Mouse (Mus musculus) hindbrain, postnatal 0 days (tissue): ENCODE data around the gene Lrfn1. TPM values are rescaled to one million over a fixed set of nuclear protein-coding genes. Genes with fewer than 3 reads are reported as not detected.

Experiments used
- ATAC-seq: fragments of 200-750 bp; cut with Nextera tagmentation; 2 replicates; pipeline ENCODE4 v1.8.0; 2017; ENCODE audit warnings: mild to moderate bottlenecking, moderate TSS enrichment, moderate library complexity
- DNase-seq: peaks from one replicate; pipeline ENCODE4 v3.0.0-alpha.2; 2015; ENCODE audit warnings: low spot score
- H3K27ac ChIP-seq: fragments of 300-500 bp; sonication (generic); 2 replicates; pipeline ENCODE4 v1.5.1; 2014; ENCODE audit warnings: mild to moderate bottlenecking
- H3K27me3 ChIP-seq: fragments of 300-500 bp; sonication (generic); 2 replicates; pipeline ENCODE4 v1.6.1; 2014; ENCODE audit warnings: low read length, mixed read lengths; ENCODE audit not compliant: insufficient read depth
- H3K36me3 ChIP-seq: fragments of 300-500 bp; sonication (generic); 2 replicates; pipeline ENCODE4 v1.6.1; 2014; ENCODE audit warnings: low read length, mixed read lengths; ENCODE audit not compliant: insufficient read depth
- H3K4me1 ChIP-seq: fragments of 300-500 bp; sonication (generic); 2 replicates; pipeline ENCODE4 v1.6.1; 2014; ENCODE audit warnings: antibody characterized with exemption, low read length, mixed read lengths; ENCODE audit not compliant: insufficient read depth
- H3K4me2 ChIP-seq: fragments of 300-500 bp; sonication (generic); 2 replicates; pipeline ENCODE4 v1.6.1; 2014; ENCODE audit warnings: low read depth, mild to moderate bottlenecking, low read length, moderate library complexity, mixed read lengths
- H3K4me3 ChIP-seq: fragments of 300-500 bp; sonication (generic); 2 replicates; pipeline ENCODE4 v1.5.1; 2014; ENCODE audit warnings: low read length
- H3K9ac ChIP-seq: fragments of 300-500 bp; sonication (generic); replicated peaks from 2 replicates; pipeline ENCODE4 v1.6.1; 2014; ENCODE audit warnings: mild to moderate bottlenecking, low read length, moderate library complexity, mixed read lengths
- H3K9me3 ChIP-seq: fragments of 300-500 bp; sonication (generic); 2 replicates; pipeline ENCODE4 v1.6.1; 2016; ENCODE audit warnings: low read length, mixed read lengths
- CTCF ChIP-seq: IDR thresholded peaks from 2 replicates; pipeline ENCODE4 v1.5.1; 2016; ENCODE audit warnings: antibody characterized with exemption, control low read depth, low read depth
- WGBS: fragments of 180-500 bp; shearing (Covaris S2); extraction: QIAGEN DNeasy Blood & Tissue Kit; methylation state at CpG from one replicate; pipeline ENCODE4 v1.1.7; 2014; 5-methylcytosine and 5-hydroxymethylcytosine counted together
- polyA plus RNA-seq: library from polyadenylated mRNA; unstranded; fragments of >200 nt; fragmentation: Nextera tagmentation; extraction: Ambion mirVana; gene quantifications from 2 replicates; pipeline ENCODE4 v1.2.1, GENCODE M21; 2015
- total RNA-seq: library from RNA; depleted of rRNA; stranded (reverse); fragments of >200 nt; gene quantifications from 2 replicates; pipeline ENCODE4 v1.2.3, GENCODE M21; 2014

Lrfn1 gene
- total and polyA plus RNA-seq, 2 experiments from 2014 or later, result 18.0 to 140 TPM

GRCm38 (mm10) chr7:28462769-28463168 lies 11.0 kb downstream of the Lrfn1 start:
- TF ChIP-seq CTCF, result no peak
- no peaks in the 10 kb centered on the region for H3K27me3 ChIP-seq
- H3K4me3 ChIP-seq, result no peak overlapping the region
- 97% methylated on average over 2 of the region's 2 CpGs for WGBS
- 0 out of 2 replicates have a peak, but pooled peaks cover 8% of the 10 kb centered on the region for H3K4me1 ChIP-seq
- H3K9me3 ChIP-seq, result no peaks in the 10 kb centered on the region
- no peak overlapping the region for H3K4me2 ChIP-seq
- DNase-seq, result no peak
- no peak overlapping the region for H3K9ac ChIP-seq
- ATAC-seq, result no peak
- peaks cover 52% of the 10 kb centered on the region for H3K36me3 ChIP-seq
- no peak overlapping the region for H3K27ac ChIP-seq

- Histone ChIP-seq H3K27me3 (no peaks in the 10 kb centered on the region), H3K27ac (peak overlapping the region; percentile 36; the same call in 1 of the 2 replicates), H3K36me3 (peaks cover 35% of the 10 kb centered on the region), H3K4me1 (0 out of 2 replicates have a peak, but pooled peaks cover 8% of the 10 kb centered on the region), H3K9me3 (no peaks in the 10 kb centered on the region), H3K4me3 (peak overlapping the region; percentile 22), H3K4me2 (peak overlapping the region; percentile 48), H3K9ac (no peak overlapping the region)
- no peak for TF ChIP-seq CTCF
- peak; percentile 88 for ATAC-seq
- peak; percentile 86 for DNase-seq
- 52% methylated on average over 10 of the region's 10 CpGs for WGBS
These were observed 12.8 kb downstream of the Lrfn1 start for GRCm38 (mm10) chr7:28464416-28465212.

DNA sequence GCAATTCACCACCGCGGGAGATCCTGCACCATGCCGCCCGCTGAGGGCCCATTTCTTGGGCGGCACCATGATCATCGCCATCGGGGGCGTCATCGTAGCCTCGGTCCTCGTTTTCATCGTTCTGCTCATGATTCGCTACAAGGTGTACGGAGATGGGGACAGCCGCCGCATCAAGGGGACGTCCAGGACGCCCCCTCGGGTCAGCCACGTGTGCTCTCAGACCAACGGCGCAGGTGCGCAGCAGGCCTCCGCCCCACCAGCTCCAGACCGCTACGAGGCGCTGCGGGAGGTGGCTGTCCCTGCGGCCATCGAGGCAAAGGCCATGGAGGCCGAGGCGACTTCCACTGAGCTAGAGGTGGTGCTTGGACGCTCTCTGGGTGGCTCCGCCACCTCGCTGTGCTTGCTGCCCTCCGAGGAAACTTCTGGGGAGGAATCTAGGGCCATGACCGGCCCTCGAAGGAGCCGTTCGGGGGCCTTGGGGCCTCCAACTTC lies 15.0 kb downstream of the Lrfn1 start:
- Histone ChIP-seq H3K9ac (0 out of 2 replicates have a peak overlapping the region, but pooled peaks have one; percentile 33), H3K4me1 (0 out of 2 replicates have a peak, but pooled peaks cover 8% of the 10 kb centered on the region), H3K9me3 (no peaks in the 10 kb centered on the region), H3K27me3 (no peaks in the 10 kb centered on the region), H3K4me3 (peak overlapping the region; percentile 31), H3K36me3 (peaks cover 17% of the 10 kb centered on the region), H3K27ac (no peak overlapping the region), H3K4me2 (peak overlapping the region; percentile 55)
- TF ChIP-seq CTCF, result peak; percentile 16; the same call in 1 of the 2 replicates
- WGBS, result 29% methylated on average over 40 of the region's 40 CpGs
- no peak for ATAC-seq
- peak; percentile 10 for DNase-seq

GRCm38 (mm10) chr7:28467213-28467751 lies 15.5 kb downstream of the Lrfn1 start:
- peak; percentile 2; the same call in 1 of the 2 replicates for TF ChIP-seq CTCF
- Histone ChIP-seq H3K4me2 (peak overlapping the region; percentile 55), H3K27ac (no peak overlapping the region), H3K9me3 (no peaks in the 10 kb centered on the region), H3K27me3 (no peaks in the 10 kb centered on the region), H3K4me1 (0 out of 2 replicates have a peak, but pooled peaks cover 8% of the 10 kb centered on the region), H3K36me3 (peaks cover 14% of the 10 kb centered on the region), H3K9ac (0 out of 2 replicates have a peak overlapping the region, but pooled peaks have one; percentile 33), H3K4me3 (peak overlapping the region; percentile 31)
- DNase-seq (peak; percentile 28), ATAC-seq (peak; percentile 37)
- 10% methylated on average over 51 of the region's 63 CpGs for WGBS

DNA sequence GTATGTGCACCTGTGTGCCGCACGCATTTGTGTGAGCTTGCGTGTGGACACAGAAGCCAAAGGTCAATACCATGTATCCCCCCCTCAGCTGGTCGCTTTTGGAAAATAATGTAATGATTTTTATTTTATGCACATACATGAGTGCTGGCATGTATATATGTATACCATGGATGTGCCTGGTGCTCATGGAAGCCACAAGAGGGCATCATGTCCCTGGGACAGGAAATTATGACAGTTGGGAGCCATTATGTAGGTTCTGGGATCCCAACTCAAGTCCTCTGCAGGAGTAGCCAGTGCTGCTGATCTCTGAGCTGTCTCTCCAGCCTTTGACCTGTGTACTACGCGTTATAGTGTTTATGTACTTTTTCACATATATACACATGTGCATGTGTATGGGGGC lies 24.4 kb downstream of the Lrfn1 start:
- no peaks in the 10 kb centered on the region for H3K27me3 ChIP-seq
- H3K36me3 ChIP-seq, result no peaks in the 10 kb centered on the region
- ATAC-seq (no peak), DNase-seq (no peak)
- WGBS, result 91% methylated on average over 6 of the region's 6 CpGs
- H3K9ac ChIP-seq, result no peak overlapping the region
- H3K4me1 ChIP-seq, result no peaks in the 10 kb centered on the region
- peak; percentile 32; the same call in 1 of the 2 replicates for TF ChIP-seq CTCF
- no peaks in the 10 kb centered on the region for H3K9me3 ChIP-seq
- H3K4me2 ChIP-seq, result no peak overlapping the region
- H3K27ac ChIP-seq, result no peak overlapping the region
- H3K4me3 ChIP-seq, result no peak overlapping the region

DNA sequence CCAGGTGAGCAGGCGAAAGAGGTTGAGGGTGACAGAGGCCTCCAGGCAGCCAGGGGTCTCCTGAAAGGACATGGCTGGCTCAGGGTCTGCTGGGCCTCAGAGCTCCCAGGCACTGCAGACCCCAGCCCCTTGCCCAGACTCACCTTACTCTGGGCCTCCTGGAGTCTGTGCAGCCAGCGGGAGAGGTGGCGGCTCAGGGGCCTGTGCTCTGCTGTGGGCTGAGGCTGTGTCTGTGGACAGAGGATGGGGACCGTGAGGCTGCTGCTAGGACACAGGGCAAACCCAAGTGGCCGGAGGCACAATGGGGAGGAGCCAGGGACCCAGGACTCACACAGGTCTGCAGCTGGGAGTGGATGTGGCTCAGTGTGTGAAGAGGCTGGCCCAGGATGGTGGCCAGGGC lies 25.6 kb downstream of the Lrfn1 start:
- Histone ChIP-seq H3K9ac (no peak overlapping the region), H3K4me1 (no peaks in the 10 kb centered on the region), H3K9me3 (no peaks in the 10 kb centered on the region), H3K36me3 (no peaks in the 10 kb centered on the region), H3K4me3 (no peak overlapping the region), H3K27ac (no peak overlapping the region), H3K27me3 (no peaks in the 10 kb centered on the region), H3K4me2 (no peak overlapping the region)
- no peak for TF ChIP-seq CTCF
- ATAC-seq (no peak), DNase-seq (no peak)
- WGBS, result 87% methylated on average over 5 of the region's 5 CpGs

DNA sequence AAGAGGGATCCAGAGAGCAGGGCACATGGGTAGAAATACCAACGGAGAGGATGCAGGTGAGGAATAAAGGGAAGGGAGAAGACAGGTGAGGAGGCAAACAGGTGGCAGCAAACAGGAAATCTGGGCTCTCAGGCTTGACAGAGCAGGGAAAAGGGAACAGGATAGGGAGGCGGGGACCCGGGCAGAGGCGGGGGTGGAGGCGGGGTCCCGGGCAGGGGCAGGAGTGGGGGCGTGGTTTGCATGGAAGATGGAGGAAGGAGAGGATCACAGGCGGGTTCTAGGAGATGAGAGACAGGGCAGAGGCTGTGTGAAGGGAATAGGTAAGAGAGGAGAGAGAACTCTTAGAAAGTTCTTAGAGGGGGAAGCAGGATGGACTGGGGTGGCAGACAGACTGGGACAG lies 27.1 kb downstream of the Lrfn1 start:
- Histone ChIP-seq H3K4me2 (no peak overlapping the region), H3K36me3 (no peaks in the 10 kb centered on the region), H3K27ac (no peak overlapping the region), H3K4me1 (no peaks in the 10 kb centered on the region), H3K9ac (no peak overlapping the region), H3K4me3 (no peak overlapping the region), H3K9me3 (no peaks in the 10 kb centered on the region), H3K27me3 (no peaks in the 10 kb centered on the region)
- no peak for DNase-seq
- no peak for TF ChIP-seq CTCF
- ATAC-seq, result no peak
- 14% methylated on average over 7 of the region's 8 CpGs for WGBS
